Mouse (Mus musculus): Measurements from ENCODE around the gene Babam2. TPM values are rescaled to one million over a fixed set of nuclear protein-coding genes. Genes with fewer than 3 reads are reported as not detected.

Gene Babam2
- polyA plus RNA-seq, 1 experiment: 45.2 TPM

GRCm38 (mm10) chr5:32104119-32104990 lies 406.9 kb downstream of the Babam2 start:
- DNase-seq (ENCODE audit: extremely low spot score in 1 of 2, low spot score in 1 of 2): no peak

GRCm38 (mm10) chr5:32106473-32107140 lies 409.1 kb downstream of the Babam2 start:
- DNase-seq (ENCODE audit: extremely low spot score in 1 of 2, low spot score in 1 of 2): no peak

- no peak for DNase-seq (ENCODE audit: extremely low spot score in 1 of 2, low spot score in 1 of 2)
Observed at GRCm38 (mm10) chr5:32110651-32111050, 413.2 kb downstream of the Babam2 start.

- DNase-seq (ENCODE audit: extremely low spot score in 1 of 2, low spot score in 1 of 2): no peak
Observed at GRCm38 (mm10) chr5:32112206-32112916, 414.9 kb downstream of the Babam2 start.

GRCm38 (mm10) chr5:32120901-32121376 lies 423.5 kb downstream of the Babam2 start:
- no peak for DNase-seq (ENCODE audit: extremely low spot score in 1 of 2, low spot score in 1 of 2)

- no peak for DNase-seq (ENCODE audit: extremely low spot score in 1 of 2, low spot score in 1 of 2)
Observed at GRCm38 (mm10) chr5:32121936-32122335, 424.5 kb downstream of the Babam2 start.

- DNase-seq (ENCODE audit: extremely low spot score in 1 of 2, low spot score in 1 of 2): no peak
Observed at GRCm38 (mm10) chr5:32122363-32122762, 424.9 kb downstream of the Babam2 start.

GRCm38 (mm10) chr5:32124957-32125356 lies 427.5 kb downstream of the Babam2 start:
- DNase-seq (ENCODE audit: extremely low spot score in 1 of 2, low spot score in 1 of 2): no peak

GRCm38 (mm10) chr5:32127226-32127625 lies 429.7 kb downstream of the Babam2 start:
- DNase-seq (ENCODE audit: extremely low spot score in 1 of 2, low spot score in 1 of 2): no peak

- DNase-seq (ENCODE audit: extremely low spot score in 1 of 2, low spot score in 1 of 2): no peak
Observed at GRCm38 (mm10) chr5:32127927-32128326, 430.4 kb downstream of the Babam2 start.

- peak in 1 of 2 experiments; percentile 50 for DNase-seq (ENCODE audit: extremely low spot score in 1 of 2, low spot score in 1 of 2)
Observed at GRCm38 (mm10) chr5:32132971-32133501, 435.6 kb downstream of the Babam2 start.

GRCm38 (mm10) chr5:32133549-32134004 lies 436.1 kb downstream of the Babam2 start:
- DNase-seq (ENCODE audit: extremely low spot score in 1 of 2, low spot score in 1 of 2): peak; percentile 63 to 78

GRCm38 (mm10) chr5:32134051-32134732 lies 436.7 kb downstream of the Babam2 start:
- DNase-seq (ENCODE audit: extremely low spot score in 1 of 2, low spot score in 1 of 2): peak in 1 of 2 experiments; percentile 23

Other genes starting within 250 kb of the Babam2 start
- 46.1 and 51.9 TPM in 2 replicates for gene Zfp512, start 245.3 kb upstream of the Babam2 start, polyA plus RNA-seq (2012; rRNA removed)
- gene 4930548H24Rik, start 211.9 kb upstream of the Babam2 start, polyA plus RNA-seq (2012; rRNA removed): not detected in 2 replicates
- 22.0 and 26.7 TPM in 2 replicates for gene Gpn1, start 202.9 kb upstream of the Babam2 start, polyA plus RNA-seq (2012; rRNA removed)
- 25.6 and 28.7 TPM in 2 replicates for gene Slc4a1ap, start 170.7 kb upstream of the Babam2 start, polyA plus RNA-seq (2012; rRNA removed)
- 15.0 and 15.8 TPM in 2 replicates for gene Supt7l, start 169.9 kb upstream of the Babam2 start, polyA plus RNA-seq (2012; rRNA removed)
- 97.5 and 98.3 TPM in 2 replicates for gene Mrpl33, start 100.7 kb upstream of the Babam2 start, polyA plus RNA-seq (2012; rRNA removed)
- gene Rbks, start 57 bp upstream of the Babam2 start, polyA plus RNA-seq (2012; rRNA removed): 3.1 and 3.6 TPM in 2 replicates

All from frontal cortex, adult 2 months (tissue).